Mouse (Mus musculus) bone marrow, adult 2 months (tissue): ENCODE results near the gene Esrrg. TPM values are rescaled to one million over a fixed set of nuclear protein-coding genes. Genes with fewer than 3 reads are reported as not detected.

Experiments used
- H3K27ac ChIP-seq: fragments of 200-500 bp; 2 replicates; pipeline ENCODE4 v1.5.1; 2012; ENCODE audit warnings: low read depth, mild to moderate bottlenecking, control low read depth, inconsistent platforms, low read length; ENCODE audit not compliant: control insufficient read depth, poor library complexity, insufficient read depth
- H3K4me1 ChIP-seq: fragments of 200-500 bp; 2 replicates; pipeline ENCODE4 v1.6.1; 2011; ENCODE audit warnings: low read length; ENCODE audit not compliant: control insufficient read depth, insufficient read depth
- H3K4me3 ChIP-seq: fragments of 200-500 bp; replicated peaks from 2 replicates; pipeline ENCODE3; 2011; ENCODE audit warnings: mild to moderate bottlenecking, low read depth, low read length, control low read depth; ENCODE audit not compliant: control insufficient read depth
- CTCF ChIP-seq: fragments of 200-500 bp; IDR thresholded peaks from 2 replicates; pipeline ENCODE4 v1.5.1; 2011; ENCODE audit warnings: low read length, control low read depth; ENCODE audit not compliant: control insufficient read depth, insufficient read depth
- POLR2A ChIP-seq: fragments of 200-500 bp; IDR thresholded peaks from 2 replicates; pipeline ENCODE4 v1.6.1; 2011; ENCODE audit warnings: low read depth, mild to moderate bottlenecking, control low read depth, low read length, borderline replicate concordance; ENCODE audit not compliant: control insufficient read depth
- WGBS: fragments of 180-500 bp; shearing (Covaris S2); methylation state at CpG from one replicate; pipeline ENCODE4 v1.1.7; 2018; 5-methylcytosine and 5-hydroxymethylcytosine counted together
- polyA plus RNA-seq: library from polyadenylated mRNA; stranded (reverse); fragments of >200 nt; gene quantifications from 2 replicates; pipeline ENCODE4 v1.2.4, GENCODE M21; 2011; ENCODE audit warnings: low replicate concordance; ENCODE audit not compliant: missing spikeins, insufficient read depth, insufficient read length

Gene Esrrg
- polyA plus RNA-seq, 1 experiment = not detected

- no peak for TF ChIP-seq CTCF
- TF ChIP-seq POLR2A = no peak
- H3K27ac ChIP-seq = no peak overlapping the region; the same call in 1 of the 2 replicates
- no peaks in the 10 kb centered on the region for H3K4me1 ChIP-seq
- WGBS = 85% methylated on average over 20 of the region's 20 CpGs
- H3K4me3 ChIP-seq = no peak overlapping the region
Measured at GRCm38 (mm10) chr1:187975465-187976352, 367.1 kb downstream of the Esrrg start.

- WGBS = 32% methylated on average over 9 of the region's 9 CpGs
- TF ChIP-seq POLR2A = no peak
- no peak overlapping the region for H3K27ac ChIP-seq
- no peaks in the 10 kb centered on the region for H3K4me1 ChIP-seq
- no peak overlapping the region for H3K4me3 ChIP-seq
Measured at GRCm38 (mm10) chr1:187976353-187976730, 367.8 kb downstream of the Esrrg start.

GRCm38 (mm10) chr1:187981028-187981427 lies 372.4 kb downstream of the Esrrg start:
- TF ChIP-seq POLR2A (no peak), CTCF (no peak)
- WGBS = 46% methylated on average over 2 of the region's 2 CpGs
- no peak overlapping the region for H3K4me3 ChIP-seq
- no peak overlapping the region for H3K27ac ChIP-seq
- no peaks in the 10 kb centered on the region for H3K4me1 ChIP-seq

- H3K4me1 ChIP-seq = no peaks in the 10 kb centered on the region
- no peak overlapping the region for H3K4me3 ChIP-seq
- H3K27ac ChIP-seq = no peak overlapping the region
- TF ChIP-seq CTCF (no peak), POLR2A (no peak)
- WGBS = 54% methylated on average over 4 of the region's 4 CpGs
Measured at GRCm38 (mm10) chr1:187983177-187983576, 374.6 kb downstream of the Esrrg start.

GRCm38 (mm10) chr1:187990161-187990560 lies 381.6 kb downstream of the Esrrg start:
- no peak overlapping the region for H3K4me3 ChIP-seq
- no peak for TF ChIP-seq POLR2A
- 0 out of 2 replicates have a peak, but pooled peaks have one; percentile 9 for TF ChIP-seq CTCF
- no peak overlapping the region for H3K27ac ChIP-seq

GRCm38 (mm10) chr1:187997584-187998338 lies 389.2 kb downstream of the Esrrg start:
- no peak for TF ChIP-seq POLR2A
- no peak for TF ChIP-seq CTCF
- H3K4me3 ChIP-seq = no peak overlapping the region
- no peaks in the 10 kb centered on the region for H3K4me1 ChIP-seq
- 1% methylated on average over 39 of the region's 39 CpGs for WGBS
- no peak overlapping the region for H3K27ac ChIP-seq

More at GRCm38 (mm10) chr1:187990161-187990560, 381.6 kb downstream of the Esrrg start:
- H3K4me1 ChIP-seq = no peaks in the 10 kb centered on the region

GRCm38 (mm10) chr1:187999121-187999520 lies 390.5 kb downstream of the Esrrg start:
- Histone ChIP-seq H3K4me3 (no peak overlapping the region), H3K4me1 (no peaks in the 10 kb centered on the region), H3K27ac (no peak overlapping the region)
- no peak for TF ChIP-seq POLR2A
- no peak for TF ChIP-seq CTCF
- 82% methylated on average over 4 of the region's 4 CpGs for WGBS

GRCm38 (mm10) chr1:188000189-188000588 lies 391.6 kb downstream of the Esrrg start:
- H3K4me3 ChIP-seq = no peak overlapping the region
- H3K27ac ChIP-seq = no peak overlapping the region
- WGBS = 84% methylated on average over 8 of the region's 8 CpGs
- no peak for TF ChIP-seq POLR2A
- no peak for TF ChIP-seq CTCF
- no peaks in the 10 kb centered on the region for H3K4me1 ChIP-seq
